Mouse (Mus musculus): Measurements from ENCODE around the gene Ppp4r1.
A peak's percentile ranks its signal among the peaks of the same experiment; 100 is the strongest.

Ppp4r1 gene

DNA sequence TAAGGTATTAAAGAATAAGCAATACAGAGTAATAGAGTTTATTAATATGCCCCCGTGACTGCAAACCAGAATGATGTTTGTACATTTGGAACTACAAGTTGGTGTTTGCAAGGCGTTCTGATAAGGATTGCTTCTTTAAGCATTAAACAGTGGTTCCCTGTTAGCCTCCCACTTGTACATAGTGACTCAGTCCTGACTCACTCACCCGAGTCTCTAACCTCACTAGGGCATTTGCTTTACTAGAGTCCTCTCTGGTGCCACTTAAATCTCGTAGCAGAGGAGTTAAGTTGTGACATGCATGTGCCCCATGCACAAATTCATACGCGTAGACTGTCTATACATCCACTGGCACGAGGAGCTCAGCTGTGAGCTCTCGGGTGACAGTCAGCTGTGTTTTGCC, 31.4 kb downstream of the Ppp4r1 start:
- DNase-seq, result no peak

DNA sequence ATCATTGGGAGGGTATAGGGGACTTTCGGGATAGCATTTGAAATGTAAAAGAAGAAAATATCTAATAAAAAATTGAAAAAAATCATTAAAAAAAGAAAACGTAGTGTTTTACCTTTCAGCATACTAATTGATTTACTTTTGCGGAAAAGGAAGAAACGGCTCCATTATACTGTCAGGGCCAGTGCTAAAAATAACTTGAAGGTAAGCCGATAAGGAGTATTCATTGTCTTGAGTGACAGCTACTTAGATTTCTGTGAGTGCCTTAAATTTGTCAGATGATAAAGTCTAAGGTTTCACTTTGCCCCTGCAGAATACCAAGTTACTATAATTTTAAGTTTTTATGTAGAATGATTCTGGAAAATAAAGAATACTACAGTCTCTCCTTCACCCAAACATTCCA, 37.8 kb downstream of the Ppp4r1 start:
- no peak for DNase-seq

DNA sequence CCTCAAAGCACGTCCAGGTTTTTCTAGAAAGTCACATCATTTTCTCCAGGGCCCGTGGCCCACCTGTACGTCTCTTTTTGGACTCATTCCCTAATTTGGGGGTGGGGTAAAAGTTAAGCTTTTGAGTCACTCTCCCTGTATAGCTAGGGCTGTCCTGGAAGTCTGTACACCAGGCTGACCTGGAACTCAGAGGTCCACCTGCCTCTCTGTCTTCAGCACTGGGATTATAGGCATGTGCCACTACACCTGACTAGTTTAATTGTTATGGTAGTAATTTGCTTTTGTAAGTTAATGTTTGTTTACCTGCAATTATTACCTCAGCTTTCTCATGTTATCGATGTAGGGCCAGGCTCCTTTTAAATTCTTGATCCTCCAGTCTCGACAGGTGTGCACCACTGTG, 40.0 kb downstream of the Ppp4r1 start:
- no peak for DNase-seq

GRCm38 (mm10) chr17:65824246-65824645, 41.9 kb downstream of the Ppp4r1 start:
- DNase-seq, result no peak

- DNase-seq, result peak; percentile 28
These were observed 43.9 kb downstream of the Ppp4r1 start for GRCm38 (mm10) chr17:65826257-65826656.

GRCm38 (mm10) chr17:65827119-65827840, 44.9 kb downstream of the Ppp4r1 start:
- DNase-seq, result no peak

- DNase-seq, result no peak
These were observed 45.5 kb downstream of the Ppp4r1 start for GRCm38 (mm10) chr17:65827904-65828303.

- no peak for DNase-seq
These were observed 46.6 kb downstream of the Ppp4r1 start for GRCm38 (mm10) chr17:65828951-65829350.

GRCm38 (mm10) chr17:65830216-65830863, 48.0 kb downstream of the Ppp4r1 start:
- DNase-seq, result no peak

- no peak for DNase-seq
These were observed 51.5 kb downstream of the Ppp4r1 start for GRCm38 (mm10) chr17:65833891-65834290.

- DNase-seq, result no peak
These were observed 54.4 kb downstream of the Ppp4r1 start for GRCm38 (mm10) chr17:65836746-65837145.

DNA sequence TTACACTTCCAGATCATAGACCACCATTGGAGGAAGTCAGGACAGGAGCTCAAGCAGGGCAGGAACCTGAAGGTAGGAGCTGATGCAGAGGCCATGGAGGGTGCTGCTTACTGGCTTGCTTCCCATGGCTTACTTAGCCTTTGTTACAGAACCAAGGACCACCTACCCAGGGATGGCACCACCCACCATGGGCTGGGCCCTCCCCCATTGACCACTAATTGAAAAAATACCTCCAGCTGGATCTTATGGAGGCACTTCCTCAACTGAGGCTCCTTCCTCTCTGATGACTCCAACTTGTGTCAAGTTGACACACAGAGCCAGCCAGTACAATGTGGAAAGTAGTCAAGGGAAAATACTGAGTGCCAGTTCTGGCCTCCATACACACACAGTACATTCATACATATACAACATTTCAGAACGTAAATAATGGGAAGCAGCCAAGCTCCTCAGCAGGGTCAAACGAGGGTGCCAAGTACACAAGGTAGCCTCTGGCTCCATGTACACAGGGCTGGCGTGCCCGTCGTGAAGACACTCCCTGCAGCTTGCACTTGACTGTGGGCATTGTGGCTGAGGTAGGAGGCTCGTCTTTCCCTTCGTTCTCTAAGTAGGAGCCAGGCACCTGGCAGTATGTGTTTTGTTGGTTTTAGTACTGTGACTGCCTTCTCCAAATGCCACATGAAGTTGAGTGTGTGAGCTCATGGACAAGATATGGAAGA, 57.3 kb downstream of the Ppp4r1 start:
- DNase-seq, result no peak

DNA sequence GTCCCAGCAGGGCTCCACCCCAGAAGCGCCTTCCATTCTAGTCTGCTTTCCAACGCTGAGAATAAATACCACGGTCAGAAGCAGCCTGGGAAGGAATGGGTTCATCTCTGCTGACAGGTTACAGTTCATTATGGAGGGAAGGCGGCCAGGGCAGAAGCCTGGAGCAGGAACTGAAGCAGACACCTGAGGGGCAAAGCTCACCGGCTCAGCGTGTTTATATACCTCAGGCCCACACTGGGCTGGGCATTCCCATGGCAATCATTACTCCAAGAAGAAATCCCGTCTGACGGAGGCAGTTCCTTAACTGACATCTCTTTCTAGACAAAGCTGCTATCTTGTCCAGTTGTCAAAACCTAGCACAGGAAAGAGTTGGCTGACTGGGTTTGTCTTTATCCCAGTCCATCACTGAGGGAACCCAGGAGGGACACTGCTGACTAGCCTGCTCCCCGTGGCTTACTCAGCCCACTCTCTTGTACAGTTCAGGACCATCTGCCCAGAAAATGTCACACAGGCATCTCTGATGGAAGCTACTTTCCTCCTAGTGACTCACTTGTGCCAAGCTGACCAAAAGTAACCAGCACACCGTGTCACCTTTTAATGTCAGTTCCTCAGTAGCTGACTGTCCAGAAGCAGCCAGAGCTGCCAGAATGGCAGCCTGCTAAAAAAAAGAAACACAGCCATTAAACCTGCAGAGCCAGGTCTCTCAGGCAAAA, 60.5 kb downstream of the Ppp4r1 start:
- DNase-seq, result no peak

DNA sequence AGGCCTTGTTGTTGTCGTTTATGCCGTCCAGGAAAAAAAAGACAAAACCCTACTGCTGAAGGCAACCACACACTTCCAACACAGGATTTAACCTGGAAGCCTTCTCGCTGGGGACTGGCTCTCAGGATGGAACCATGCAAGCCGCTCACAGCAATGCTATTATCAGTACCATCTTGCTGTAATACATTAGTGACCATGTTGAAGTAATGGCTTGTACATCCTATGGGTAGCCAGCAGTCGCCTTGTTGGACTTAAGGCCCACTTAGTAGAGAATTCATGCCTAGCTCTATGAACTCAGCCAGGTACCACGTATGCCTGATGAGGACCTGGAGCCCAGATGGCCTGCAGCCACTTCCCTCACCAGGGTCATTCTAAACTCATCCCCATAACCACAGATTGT, 63.0 kb downstream of the Ppp4r1 start:
- no peak for DNase-seq

DNA sequence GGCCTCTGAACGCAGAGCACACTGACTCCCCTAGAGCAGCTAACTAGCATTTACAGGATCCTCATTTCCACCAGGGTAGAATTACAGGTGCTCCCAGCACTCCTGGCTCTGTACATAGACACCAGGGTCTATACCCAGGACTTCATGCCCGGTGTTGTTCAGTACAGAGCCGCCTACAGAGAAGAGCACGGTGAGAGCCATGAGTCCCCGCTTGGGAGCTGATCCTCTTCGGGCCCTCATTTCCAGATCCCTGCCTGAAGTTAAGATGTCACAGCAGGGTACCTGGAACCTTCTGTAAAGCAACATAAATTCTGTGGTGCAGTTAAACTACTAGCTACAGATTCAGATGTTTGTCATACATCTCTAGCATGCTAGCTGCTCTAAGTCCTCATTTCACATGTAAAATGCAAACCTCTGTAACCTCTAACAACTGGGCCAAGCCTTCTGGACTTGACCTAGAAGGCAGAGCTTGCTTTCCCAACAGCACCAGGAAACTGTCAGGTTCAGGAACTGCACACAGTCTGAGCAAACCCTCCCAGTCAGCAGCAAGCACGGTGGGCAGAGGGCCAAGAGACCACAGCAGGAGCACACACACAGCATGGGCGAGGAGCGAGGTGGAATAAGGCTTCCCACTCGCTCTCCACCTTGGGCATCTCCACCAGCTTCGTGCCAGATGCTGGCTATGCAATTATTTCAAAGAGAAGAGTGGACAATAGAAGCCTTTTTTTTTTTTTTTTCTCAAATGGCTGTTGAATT, 65.5 kb downstream of the Ppp4r1 start:
- no peak for DNase-seq

DNA sequence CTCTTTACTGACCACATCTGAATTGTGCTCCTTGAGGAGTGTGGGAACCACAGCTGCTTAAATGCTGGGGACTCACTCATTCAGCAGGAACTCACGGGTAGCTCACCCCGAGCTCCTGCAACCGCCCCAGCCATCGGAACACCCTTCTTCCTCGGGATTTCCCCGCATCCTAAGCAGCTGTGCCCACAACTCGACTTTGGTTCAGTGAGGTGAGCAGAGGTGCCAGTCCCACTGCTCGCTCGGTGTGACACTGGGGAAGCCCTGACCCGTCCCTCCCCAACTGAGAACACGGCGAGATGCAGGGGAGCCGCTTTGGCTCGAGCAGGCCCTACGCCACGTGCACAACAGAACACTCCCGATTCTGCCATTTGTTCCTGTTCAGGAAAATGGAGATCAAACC, 68.1 kb downstream of the Ppp4r1 start:
- no peak for DNase-seq

GRCm38 (mm10) chr17:65851749-65852148, 69.4 kb downstream of the Ppp4r1 start:
- DNase-seq, result no peak

- no peak for DNase-seq
These were observed 71.0 kb downstream of the Ppp4r1 start for GRCm38 (mm10) chr17:65853326-65853725.

DNA sequence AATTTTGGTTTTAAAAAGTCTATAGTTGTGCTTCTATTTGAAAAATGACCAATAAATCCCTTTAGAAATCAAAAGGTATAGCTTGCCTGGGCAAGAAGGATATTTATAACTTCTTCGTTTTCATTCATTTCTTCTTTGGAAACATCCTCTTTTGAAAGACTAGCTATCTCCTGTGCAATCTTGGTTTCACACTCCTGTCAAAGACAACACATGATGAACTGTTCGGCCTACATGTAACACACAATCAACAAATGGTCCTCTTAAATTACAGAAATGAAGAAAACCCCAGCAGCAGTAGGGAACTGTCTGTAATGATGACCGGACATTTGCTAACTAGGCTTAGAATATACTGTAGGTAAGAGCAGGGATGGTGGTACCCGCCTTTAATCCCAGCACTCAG, 71.6 kb downstream of the Ppp4r1 start:
- DNase-seq, result no peak

- DNase-seq, result no peak
These were observed 75.2 kb downstream of the Ppp4r1 start for GRCm38 (mm10) chr17:65857617-65858016.

DNA sequence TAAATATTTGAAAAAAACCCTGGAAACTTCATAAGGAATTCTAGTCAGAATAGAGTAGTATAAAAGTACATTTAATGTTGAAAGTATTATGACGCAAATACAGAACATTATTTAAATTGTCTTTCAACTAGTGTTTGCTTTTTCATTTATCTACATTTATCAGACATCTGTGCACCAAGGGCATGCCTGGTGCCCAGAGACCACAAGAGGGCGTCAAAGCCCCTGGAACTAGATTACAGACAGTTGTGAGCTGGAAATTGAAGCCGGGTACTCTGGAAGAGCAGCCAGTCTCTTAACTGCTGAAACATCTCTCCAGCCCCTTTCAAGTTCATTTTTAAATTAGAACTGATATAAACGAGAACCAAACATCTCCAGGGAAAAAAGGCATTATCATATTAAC, 80.2 kb downstream of the Ppp4r1 start:
- DNase-seq, result peak; percentile 49

- no peak for DNase-seq
These were observed 81.5 kb downstream of the Ppp4r1 start for GRCm38 (mm10) chr17:65863830-65864229.

DNA sequence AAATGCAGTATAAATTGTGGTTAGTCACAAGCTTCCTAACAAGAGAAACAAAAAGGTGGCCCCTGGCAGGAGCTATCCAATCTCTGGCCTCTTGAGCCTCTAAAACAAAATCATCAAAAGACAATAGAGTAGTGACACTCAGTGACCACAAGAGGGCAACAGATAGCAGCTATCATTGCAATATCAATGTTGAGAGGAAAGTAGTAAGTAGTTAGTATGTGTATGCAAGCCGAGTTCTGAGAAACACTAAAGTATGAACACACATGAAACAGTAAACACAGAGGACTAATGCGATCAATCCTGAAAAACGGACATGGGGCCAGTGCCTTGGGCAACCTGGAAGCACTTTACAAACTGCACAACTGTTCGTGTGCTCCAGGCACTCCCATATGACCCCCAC, 82.4 kb downstream of the Ppp4r1 start:
- DNase-seq, result peak; percentile 14
